Mouse (Mus musculus): ENCODE measurements around the gene Txnrd1.

Gene Txnrd1

GRCm38 (mm10) chr10:82847821-82848459 lies 14.2 kb downstream of the Txnrd1 start:
- no peak for TF ChIP-seq GATA4 (IDR thresholded peaks at IDR 0.05; ENCODE audit: insufficient replicate concordance, low read length)

- no peak for TF ChIP-seq GATA4 (IDR thresholded peaks at IDR 0.05; ENCODE audit: insufficient replicate concordance, low read length)
These were observed 16.1 kb downstream of the Txnrd1 start for GRCm38 (mm10) chr10:82849686-82850353.

GRCm38 (mm10) chr10:82850354-82850752 lies 16.6 kb downstream of the Txnrd1 start:
- TF ChIP-seq GATA4 (IDR thresholded peaks at IDR 0.05; ENCODE audit: insufficient replicate concordance, low read length), result no peak

DNA sequence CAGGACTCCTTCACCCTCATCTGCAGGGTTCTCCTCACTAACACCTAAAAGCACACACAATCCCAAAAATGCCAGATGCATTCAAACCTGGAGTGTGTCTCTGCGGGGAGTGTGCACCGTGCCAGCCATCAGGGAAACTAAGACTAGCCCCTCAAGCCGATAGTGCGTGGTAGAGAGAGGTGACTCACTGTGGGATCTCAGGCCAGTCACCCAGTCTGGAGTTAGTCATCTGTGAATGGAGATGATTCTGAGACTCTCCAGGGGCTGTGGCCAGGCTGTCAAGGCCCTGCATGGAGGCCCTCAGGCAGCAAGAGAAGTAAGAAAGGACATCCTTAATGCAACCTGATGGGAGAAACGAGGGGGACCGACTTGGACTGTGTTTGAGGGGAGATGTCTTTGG lies 18.0 kb downstream of the Txnrd1 start:
- TF ChIP-seq GATA4 (IDR thresholded peaks at IDR 0.05; ENCODE audit: insufficient replicate concordance, low read length), result no peak

DNA sequence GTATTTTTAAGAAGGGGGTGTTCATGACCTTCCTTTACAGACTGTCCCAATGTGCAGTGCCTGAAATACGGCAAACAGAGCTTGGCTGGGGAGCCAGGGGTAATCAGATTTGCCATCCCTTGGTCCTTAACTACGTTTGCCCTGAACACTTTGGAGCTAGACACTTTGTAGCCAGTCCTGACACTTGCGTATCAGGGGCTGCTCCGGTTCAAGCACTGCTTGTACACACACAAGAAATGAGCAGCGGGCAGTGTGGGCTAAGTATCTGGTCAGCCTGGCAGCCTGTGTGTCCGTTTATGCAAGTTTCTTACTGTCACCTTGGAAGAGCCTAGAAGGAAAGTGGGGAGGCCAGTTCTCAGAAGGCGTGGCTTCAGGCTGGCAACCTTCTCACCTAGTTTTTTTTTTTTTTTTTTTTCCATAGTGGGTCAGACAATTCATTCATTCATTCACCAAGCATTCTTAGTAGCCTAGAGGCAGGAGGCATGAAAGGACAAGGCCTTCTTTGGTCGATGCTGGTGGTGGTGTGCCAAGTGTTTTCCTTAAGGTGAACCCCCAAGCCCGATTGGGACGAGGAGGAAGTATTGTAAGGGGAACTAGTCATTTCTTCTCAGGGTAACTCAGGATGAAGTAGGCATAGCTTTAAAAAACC lies 24.4 kb downstream of the Txnrd1 start:
- TF ChIP-seq GATA4 (IDR thresholded peaks at IDR 0.05; ENCODE audit: insufficient replicate concordance, low read length), result no peak

DNA sequence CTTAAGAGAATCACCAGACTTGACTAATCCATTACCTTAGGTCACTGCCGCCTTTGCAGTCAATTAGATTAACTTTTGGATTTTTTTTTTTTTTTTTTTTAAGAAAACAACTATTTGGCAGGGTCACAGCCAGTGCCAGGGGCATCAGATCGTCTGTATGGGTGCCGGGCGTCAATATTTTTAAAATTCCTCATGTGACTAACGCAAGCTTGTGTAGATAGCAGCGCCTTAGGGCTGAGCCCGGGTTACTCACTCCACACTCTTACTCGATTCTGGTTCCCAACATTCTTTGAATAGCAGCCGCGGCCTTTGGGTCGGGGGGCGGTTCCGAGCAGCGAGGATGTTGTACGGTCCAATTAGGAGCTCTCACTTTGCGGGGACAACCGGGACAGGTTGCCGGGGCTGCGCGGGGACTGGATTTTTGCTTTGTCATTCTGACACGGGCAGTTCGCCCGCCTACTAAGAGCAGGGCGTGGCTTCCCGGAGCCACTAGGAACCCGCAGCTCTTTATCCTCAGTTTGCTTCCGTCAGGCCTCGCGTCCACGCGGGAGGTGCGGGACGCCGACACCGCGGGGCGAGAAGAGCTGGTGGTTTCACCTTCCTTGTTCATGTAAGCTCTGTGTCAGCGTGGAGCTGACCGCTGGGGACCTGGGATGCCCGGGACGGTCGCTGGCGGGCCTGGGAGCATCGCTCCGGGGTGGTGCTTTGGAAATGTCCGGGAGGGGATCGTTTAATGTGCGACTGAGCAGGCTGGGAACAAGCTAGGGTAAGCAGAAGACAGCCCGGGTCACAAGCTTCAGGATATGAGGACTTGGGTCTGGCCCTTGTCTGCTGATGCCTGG lies 25.2 kb downstream of the Txnrd1 start:
- no peak for TF ChIP-seq GATA4 (IDR thresholded peaks at IDR 0.05; ENCODE audit: insufficient replicate concordance, low read length)

DNA sequence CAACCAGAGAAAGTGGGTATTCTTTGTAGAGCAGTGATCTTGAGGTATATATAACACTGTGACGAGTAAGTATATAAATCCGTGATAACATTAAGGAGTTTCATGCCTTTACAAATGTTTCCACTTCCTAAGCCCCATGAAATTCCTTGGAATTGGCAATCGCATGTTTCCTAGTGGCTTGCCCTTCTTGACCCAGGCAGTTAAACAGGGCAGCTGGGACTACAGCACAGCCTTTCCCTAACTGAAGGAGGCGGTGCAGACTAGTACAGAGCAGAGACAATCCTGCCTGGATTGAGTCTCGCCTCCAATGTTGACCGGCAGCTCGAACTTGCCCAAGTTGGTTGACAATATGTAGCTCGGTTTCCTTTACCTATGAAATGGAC lies 25.8 kb downstream of the Txnrd1 start:
- TF ChIP-seq GATA4 (IDR thresholded peaks at IDR 0.05; ENCODE audit: insufficient replicate concordance, low read length), result no peak

- peak; percentile 26; the same call in 1 of the 2 replicates for TF ChIP-seq GATA4 (IDR thresholded peaks at IDR 0.05; ENCODE audit: insufficient replicate concordance, low read length)
These were observed 26.6 kb downstream of the Txnrd1 start for GRCm38 (mm10) chr10:82860181-82860928.

DNA sequence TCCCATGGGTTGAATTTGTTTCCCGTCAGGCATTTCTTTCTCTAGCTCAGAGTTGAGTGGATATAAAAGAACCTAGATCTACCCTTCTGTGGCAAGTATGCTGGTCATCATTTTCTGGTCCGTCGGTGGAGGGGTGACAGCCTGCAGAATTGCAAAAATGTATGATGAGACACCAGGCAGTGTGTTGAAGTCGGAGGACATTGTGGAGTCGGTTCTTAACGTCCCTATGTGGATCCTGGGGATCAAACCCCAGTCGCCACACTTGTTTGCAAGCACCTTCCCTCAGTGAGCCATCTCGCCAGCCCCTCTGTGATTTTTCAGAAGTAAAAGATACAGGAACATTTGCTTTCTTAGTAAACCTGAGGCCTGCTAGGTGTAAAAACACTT lies 27.2 kb downstream of the Txnrd1 start:
- TF ChIP-seq GATA4 (IDR thresholded peaks at IDR 0.05; ENCODE audit: insufficient replicate concordance, low read length), result no peak

DNA sequence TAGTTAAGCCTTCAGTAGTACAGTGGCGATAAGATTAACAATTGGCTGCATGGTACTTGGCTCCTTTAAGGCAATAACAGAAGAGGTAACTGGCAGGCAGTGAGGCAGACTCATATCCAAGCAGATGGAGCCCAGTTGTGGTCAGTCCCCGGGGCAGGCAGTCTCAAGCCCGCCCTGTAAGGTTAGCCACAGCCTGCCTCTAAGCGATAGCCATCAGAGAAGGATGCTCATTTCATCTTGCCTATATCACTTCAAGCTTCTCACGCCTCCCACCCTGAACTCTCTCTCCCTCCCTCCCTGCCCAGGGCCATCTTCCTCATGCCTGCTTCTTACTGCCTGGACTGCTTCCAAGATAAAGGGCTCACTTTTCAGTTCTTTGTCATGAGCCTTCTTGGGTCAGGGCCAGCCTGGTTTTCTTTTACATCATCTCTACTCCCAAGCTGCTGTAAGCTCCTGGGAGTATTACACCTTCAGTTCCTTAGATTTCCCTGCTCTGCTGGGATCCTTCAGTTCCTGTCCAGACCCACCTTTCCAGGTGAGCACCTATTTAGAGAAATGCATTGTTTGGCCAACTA lies 29.4 kb downstream of the Txnrd1 start:
- no peak for TF ChIP-seq GATA4 (IDR thresholded peaks at IDR 0.05; ENCODE audit: insufficient replicate concordance, low read length)

- no peak for TF ChIP-seq GATA4 (IDR thresholded peaks at IDR 0.05; ENCODE audit: insufficient replicate concordance, low read length)
These were observed 30.1 kb downstream of the Txnrd1 start for GRCm38 (mm10) chr10:82863827-82864226.

- no peak for TF ChIP-seq GATA4 (IDR thresholded peaks at IDR 0.05; ENCODE audit: insufficient replicate concordance, low read length)
These were observed 32.6 kb downstream of the Txnrd1 start, which contains the start of gene Eid3 for GRCm38 (mm10) chr10:82866356-82866755. TSS of gene Eid3 (plus strand) at chr10:82866626.

GRCm38 (mm10) chr10:82866832-82867231 lies 33.1 kb downstream of the Txnrd1 start:
- TF ChIP-seq GATA4 (IDR thresholded peaks at IDR 0.05; ENCODE audit: insufficient replicate concordance, low read length), result no peak

DNA sequence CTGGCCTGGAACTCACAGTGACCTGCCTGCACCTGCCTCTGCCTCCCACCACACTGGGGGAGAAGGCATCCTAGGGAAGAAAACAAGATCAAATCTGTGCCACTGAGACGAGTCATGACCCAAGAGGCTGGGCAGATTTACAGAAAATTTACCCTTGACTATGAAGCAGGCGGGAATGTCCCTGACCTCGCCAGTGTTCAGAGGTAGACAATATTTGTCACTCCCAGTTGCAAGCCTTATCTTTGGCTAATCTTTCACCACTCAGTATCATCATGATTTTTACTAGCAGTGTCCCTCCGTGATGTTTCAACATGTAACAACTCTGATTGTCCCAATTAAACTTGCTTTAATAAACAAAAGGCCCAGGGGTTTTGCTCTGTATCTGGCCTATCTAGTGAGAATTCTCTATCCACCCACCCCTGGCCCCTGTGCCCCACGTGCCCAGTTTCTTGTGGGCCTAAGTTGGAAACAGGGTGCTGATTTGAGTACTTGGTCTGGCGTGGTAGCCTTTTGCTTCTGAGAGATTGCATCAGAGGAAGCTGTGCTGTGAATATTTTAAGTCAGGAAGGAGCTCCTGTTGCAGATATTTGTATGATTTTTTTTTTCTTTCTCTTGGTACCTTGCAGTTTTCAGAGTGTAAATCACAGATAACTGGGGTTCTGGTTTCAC lies 34.8 kb downstream of the Txnrd1 start:
- TF ChIP-seq GATA4 (IDR thresholded peaks at IDR 0.05; ENCODE audit: insufficient replicate concordance, low read length), result peak; percentile 85

Measured in liver, adult (tissue).